Mouse (Mus musculus): Measurements from ENCODE around the gene Cyp3a11.
"Not testable (repeated sequence)": the region's sequence is repeated elsewhere in the genome, so short reads cannot be mapped to it uniquely, and the experiment has no call there.

Gene Cyp3a11

DNA sequence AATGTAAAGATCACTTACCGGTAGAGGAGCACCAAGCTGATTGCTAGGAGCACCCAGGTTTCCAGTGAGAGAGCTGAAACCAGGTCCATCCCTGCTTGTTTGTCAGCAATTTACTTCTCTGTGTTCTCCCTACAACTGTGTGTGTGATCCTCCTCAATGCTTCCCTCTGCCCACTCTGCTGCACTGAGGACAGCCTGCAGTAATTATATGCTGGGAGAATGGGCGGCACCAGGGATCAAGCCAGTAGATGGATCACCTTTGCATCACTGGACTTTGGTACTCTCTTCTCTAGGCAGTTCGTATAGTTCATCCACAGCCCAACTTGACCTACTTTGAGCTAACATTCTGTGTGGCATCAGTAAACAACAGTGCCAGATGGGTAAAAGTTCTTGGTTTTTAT is at the start of gene Cyp3a11:
TSS of gene Cyp3a11 (minus strand) at position 277 of the 400 bp plus-strand sequence.
- DNase-seq (ENCODE audit: extremely low spot score, low read depth, low spot score) = no peak

DNA sequence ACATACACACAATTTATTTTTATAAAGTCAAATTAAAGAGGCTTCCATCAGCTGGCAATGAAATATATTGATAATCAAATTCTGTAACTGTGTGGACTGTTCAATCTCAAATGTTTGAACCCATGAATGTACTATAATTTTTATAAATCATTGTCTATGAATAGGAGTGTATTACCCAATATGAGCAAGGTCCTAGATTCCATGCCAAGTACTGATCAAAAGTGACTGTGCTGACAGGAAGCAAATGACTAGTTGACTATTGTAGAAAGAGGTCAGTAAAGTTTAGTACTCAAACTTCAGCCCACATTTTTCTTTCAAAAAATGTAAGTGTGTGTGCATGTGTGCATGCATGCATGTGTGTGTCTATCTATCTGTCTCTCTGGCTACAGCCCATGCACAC is 33.1 kb upstream of the Cyp3a11 start:
- DNase-seq (ENCODE audit: extremely low spot score, low read depth, low spot score) = no peak

DNA sequence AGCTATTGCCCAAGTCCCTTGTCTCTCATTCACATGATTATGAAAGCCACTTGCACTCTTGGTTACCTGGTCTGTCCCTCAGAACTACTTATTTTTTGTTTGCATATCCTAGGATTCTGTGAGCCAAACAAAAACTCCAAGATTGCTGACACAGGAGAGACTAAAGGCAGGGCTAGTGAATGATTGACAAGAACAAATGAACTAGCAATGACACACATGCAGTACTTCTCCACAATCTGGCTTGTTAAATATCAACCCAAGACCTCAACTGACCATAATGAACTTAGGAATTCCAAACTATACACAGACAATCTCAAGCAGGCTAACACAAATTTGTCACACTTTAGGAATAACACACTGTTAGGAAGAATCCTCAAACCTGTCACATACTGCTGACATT is 32.0 kb upstream of the Cyp3a11 start:
- no peak for DNase-seq (ENCODE audit: extremely low spot score, low read depth, low spot score)

DNA sequence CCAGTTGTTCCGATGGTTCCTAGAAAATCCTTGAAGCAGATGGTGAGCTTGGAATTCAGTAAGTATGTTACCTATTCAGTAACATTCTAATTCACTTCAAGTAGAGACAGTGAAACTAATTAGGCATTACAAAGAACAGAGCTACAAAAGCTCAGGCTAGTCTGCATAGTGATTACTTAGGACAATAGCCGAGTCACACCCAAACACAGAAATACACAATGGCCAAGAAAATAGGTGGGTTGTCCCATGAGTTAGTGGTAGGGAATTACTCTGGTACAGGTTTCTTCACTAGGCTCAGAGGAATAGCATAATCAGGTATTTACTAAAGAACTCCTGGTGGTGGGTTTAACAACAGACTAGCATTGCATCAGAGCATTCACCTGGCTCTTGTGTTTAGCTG is 27.2 kb upstream of the Cyp3a11 start:
- not testable (repeated sequence) for DNase-seq (ENCODE audit: extremely low spot score, low read depth, low spot score)

DNA sequence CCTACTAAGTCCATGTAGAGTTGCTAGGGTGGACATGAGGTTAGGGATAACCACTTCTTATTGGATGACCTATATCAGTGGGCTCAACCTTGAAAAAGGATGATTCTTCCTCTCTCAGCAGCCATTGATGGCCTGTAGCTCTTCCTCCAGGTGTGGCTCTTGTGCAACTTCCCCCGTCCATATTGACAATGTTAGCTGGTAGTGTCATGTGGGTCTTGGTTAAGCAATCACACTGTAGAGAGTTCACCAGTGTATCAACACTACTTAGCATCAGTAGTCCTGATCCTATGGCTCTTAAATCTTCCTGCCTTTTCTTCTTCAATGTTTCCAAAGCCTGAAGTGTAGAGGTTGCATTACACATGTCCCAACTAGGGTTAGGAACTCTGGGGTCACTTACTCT is 24.8 kb upstream of the Cyp3a11 start:
- DNase-seq (ENCODE audit: extremely low spot score, low read depth, low spot score) = no peak

DNA sequence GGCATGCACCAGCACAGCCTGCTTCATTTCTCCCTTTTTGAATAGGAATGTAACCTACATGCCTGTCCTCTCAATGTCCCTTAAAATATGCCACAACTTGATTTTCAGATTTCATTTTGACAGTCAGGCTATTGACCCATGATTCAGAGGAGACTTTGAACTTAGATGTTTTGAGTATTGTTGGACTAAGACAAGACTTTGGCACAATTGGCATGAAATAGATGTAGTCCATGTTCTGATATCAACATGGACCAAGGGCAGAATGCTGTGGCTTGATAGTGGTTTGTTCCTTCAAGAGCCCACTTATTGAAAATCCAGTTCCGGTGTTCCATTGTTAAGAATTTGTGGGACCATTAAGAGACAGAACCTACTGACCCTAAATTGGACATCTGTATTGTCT is 23.6 kb upstream of the Cyp3a11 start:
- DNase-seq (ENCODE audit: extremely low spot score, low read depth, low spot score) = no peak

DNA sequence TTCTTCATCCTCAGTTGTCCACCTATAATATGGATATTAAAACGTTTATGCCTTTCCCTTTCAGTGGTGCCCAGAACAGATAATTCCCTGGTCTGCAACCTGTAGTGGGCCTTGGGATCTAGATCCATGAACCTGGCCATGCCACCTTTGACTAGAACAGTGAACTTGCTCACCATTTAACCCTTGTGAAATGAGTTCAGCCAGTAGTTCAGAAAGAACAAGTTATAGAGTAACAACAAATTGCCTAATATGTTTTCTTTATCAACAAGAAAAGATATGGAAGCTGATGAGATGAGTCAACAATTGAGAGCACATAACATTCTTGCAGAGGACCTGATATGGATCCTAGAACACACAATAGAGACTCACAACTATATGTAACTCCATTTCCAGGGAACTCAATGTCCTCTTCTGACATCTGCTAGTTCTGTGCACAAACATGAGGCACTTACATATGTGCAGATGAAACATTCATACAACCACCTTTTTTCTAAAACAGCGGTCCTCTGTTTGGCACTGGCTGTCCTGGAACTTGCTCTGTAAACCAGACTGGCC is 20.7 kb upstream of the Cyp3a11 start:
- DNase-seq (ENCODE audit: extremely low spot score, low read depth, low spot score) = no peak

DNA sequence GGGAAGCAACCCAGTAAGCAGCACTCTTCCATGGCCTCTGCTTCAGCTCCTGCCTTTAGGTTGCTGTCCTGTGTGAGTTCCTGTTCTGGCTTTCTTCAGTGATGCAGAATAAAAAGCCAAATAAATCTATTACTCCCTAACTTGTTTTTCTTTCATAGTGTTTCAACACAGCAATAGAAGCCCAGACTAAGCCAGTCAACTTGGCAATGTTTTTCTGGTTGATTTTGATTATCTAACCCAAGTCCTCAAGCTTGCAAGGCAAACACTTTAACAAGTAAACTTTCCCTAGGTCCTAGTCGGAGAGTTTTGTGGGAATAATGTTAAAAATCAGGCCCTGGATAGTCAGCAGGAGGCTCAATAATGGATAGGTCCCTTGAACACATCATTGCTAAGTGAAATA is 17.5 kb upstream of the Cyp3a11 start:
- no peak for DNase-seq (ENCODE audit: extremely low spot score, low read depth, low spot score)

DNA sequence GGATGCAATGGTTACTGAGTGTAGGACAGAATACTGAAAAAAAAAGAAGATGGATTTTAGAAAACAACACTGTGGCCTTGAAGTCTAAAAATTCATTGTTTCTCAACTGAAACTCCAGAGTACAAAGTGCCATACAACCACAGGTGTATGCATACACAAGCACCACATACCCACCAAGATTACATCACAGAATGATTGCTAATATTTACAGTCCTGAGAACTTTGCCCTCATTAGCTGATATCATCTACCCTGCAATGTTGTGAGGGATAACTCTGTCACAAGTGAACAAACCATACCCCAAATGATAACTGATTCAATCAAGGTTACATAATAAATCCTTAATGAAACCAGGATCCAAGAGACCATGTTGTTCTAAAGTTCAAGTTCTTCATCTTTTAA is 1.4 kb upstream of the Cyp3a11 start:
- DNase-seq (ENCODE audit: extremely low spot score, low read depth, low spot score) = no peak

DNA sequence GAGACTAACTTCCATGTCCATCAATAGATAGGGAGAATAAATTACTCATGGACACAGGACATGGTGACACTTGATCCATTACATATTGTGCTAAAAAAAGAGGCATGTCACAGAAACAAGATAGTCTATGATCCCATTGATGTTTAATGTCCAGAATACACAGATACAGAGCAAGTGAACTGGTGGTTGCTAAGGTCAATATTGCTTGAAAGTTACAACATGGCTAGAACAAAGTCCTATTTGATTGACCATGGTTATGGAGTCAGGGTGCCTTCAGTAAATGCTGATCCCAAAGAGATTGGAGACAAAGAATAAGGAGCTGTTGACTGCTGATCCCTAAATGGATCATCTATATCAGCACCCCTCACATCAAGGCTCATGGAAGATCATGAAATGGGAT is 12.3 kb downstream of the Cyp3a11 start:
- DNase-seq (ENCODE audit: extremely low spot score, low read depth, low spot score) = not testable (repeated sequence)

DNA sequence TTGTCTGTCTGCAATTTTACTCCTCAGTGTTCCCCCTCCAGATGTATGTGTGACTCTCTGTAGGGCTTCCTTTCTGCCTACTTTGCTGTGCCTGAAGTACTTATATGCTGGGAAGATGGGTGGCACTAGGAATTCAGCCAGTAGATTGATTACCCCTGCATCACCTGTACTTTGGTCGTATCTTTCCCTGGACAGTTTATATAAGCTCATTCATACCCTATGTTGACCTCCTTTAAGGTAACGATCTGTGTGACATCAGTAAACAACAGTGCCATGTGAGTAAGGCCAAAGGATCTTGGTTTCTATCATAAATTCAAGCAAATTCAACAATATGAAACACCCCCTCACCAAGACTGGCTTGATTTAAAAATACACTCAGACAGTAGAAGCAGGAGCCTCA is 74.0 kb downstream of the Cyp3a11 start, which contains the start of gene Cyp3a44:
TSS of gene Cyp3a44 (minus strand) at position 79 of the 400 bp plus-strand sequence.
- not testable (repeated sequence) for DNase-seq (ENCODE audit: extremely low spot score, low read depth, low spot score)

All from hindlimb bud, embryonic 11.5 days (tissue).